Mouse (Mus musculus): ENCODE results near the gene Zcchc4. TPM values are rescaled to one million over a fixed set of nuclear protein-coding genes. Genes with fewer than 3 reads are reported as not detected.
"Not testable (repeated sequence)": the region's sequence is repeated elsewhere in the genome, so short reads cannot be mapped to it uniquely, and the experiment has no call there.

The Zcchc4 gene
- total RNA-seq (2017) = 7.8 to 21.0 TPM (median 10.4 TPM) in 3 replicates

DNA sequence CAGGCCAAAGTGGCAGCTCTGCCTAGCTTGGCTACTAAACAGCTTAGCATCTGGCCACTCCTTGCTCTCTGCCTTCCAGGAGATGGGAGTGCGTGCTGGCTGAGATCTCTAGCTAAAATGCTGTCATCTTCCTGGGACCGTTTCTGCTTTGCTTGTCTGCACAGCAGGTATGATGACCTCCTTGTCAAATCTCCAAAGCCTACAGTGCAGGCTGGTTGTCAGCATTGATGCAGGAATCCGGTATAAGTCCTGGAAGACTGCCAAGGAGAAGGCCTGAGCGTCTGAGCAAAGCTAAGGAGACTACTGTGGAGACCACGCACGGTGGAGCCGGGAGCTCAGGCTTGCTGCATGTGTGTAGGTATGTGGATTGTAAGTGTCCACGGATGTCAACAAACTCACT lies at the start of gene Zcchc4:
TSS of gene Zcchc4 (plus strand) at position 173 of the 400 bp plus-strand sequence.
- no peak for ATAC-seq (replicated peaks; ENCODE audit: insufficient number of reproducible peaks, low FRiP score, low TSS enrichment, poor library complexity, severe bottlenecking)

DNA sequence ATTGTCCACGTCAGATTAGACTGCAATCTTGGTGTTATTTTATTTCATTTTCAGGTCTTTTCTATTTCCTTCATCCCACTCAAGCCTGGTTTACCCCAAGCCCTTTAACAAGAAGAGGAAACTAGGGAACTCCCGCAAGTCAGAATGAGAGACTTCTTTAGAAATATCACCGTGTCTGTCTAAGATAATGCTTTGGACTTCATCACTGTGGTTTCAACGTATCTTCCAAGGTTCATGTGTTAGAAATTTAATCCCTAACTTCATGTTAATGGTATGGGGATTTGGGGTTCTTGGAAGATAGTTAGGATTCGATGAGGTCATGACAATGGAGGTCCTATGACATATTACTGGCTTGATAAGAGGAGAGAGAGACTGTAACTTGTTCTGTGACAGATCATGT lies 47.5 kb upstream of the Zcchc4 start:
- no peak for ATAC-seq (replicated peaks; ENCODE audit: insufficient number of reproducible peaks, low FRiP score, low TSS enrichment, poor library complexity, severe bottlenecking)

DNA sequence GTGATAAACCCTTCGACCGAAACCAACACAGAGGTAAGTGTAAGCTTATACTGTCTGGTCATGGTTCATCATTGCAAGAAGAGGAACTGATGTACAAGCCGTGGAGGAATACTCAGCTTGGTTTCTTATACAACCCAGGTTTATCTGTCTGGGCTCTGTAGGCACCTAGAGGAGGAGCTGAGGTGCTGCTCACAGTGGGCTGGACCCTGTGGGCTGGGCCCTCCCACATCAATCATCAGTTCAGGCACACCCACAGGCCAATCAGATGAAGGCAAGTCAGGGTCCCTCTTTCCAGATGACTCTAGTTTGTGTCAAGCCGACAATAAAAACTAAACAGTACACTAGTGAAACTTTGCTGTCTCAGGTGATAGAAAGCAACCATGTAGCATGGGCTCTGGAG lies 42.4 kb upstream of the Zcchc4 start:
- no peak for ATAC-seq (replicated peaks; ENCODE audit: insufficient number of reproducible peaks, low FRiP score, low TSS enrichment, poor library complexity, severe bottlenecking)

DNA sequence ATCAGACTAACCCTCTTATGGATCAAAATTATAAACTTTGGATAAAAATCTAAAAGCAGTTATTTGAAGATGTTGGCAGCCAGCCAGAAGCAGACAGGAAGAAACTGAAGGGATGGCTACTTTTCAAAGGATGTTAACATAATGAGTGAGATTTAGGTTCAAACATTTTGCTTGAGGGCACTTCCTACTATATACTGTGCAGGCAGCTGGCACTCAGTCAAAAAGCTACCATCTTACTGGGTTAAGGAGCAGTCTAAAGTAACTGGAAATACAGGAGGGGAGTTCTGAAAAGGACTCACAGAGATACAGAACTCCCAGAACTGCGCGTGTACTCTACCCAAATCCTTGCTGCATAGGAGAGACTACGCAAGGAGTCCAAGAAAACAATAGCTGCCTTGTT lies 39.2 kb upstream of the Zcchc4 start:
- no peak for ATAC-seq (replicated peaks; ENCODE audit: insufficient number of reproducible peaks, low FRiP score, low TSS enrichment, poor library complexity, severe bottlenecking)

DNA sequence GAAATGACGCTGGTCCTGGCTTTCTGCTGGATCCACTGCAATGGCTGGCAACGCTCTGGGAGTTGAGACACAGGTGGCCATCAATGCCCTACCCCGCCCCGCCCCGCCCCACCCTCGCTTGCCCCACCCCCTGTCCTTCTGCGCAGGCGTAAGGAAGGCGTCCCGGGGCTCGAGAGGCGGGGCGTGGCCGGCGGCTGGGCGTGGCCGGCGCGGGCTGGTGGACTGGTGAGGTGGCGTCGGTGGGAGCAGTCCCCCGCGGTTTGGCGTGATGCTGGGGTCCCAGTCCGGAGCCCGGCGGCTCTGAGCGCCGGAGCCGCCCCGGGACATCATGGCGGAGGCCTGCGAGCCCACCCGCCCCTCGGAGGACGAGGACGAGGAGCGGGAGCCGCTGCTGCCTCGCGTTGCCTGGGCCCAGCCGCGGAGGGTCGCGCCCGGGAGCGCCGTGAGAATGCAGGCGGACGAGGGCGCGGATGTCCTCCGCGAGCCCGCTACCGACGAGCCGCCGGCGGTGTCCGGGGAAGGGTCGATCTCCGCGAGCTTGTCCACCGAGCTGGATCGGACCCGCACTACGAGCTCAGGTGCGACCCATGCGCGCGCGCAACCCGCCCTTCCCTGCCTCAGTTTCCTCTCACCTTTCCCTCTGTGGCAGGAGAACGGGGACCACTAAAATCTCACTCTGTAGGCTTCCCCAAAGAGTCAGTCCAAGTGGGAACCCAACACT lies 33.7 kb upstream of the Zcchc4 start, which contains the start of gene Pi4k2b:
TSS of gene Pi4k2b (plus strand) at position 184 of the 721 bp plus-strand sequence.
- ATAC-seq (replicated peaks; ENCODE audit: insufficient number of reproducible peaks, low FRiP score, low TSS enrichment, poor library complexity, severe bottlenecking) = peak; percentile 36; the same call in 1 of the 2 replicates

DNA sequence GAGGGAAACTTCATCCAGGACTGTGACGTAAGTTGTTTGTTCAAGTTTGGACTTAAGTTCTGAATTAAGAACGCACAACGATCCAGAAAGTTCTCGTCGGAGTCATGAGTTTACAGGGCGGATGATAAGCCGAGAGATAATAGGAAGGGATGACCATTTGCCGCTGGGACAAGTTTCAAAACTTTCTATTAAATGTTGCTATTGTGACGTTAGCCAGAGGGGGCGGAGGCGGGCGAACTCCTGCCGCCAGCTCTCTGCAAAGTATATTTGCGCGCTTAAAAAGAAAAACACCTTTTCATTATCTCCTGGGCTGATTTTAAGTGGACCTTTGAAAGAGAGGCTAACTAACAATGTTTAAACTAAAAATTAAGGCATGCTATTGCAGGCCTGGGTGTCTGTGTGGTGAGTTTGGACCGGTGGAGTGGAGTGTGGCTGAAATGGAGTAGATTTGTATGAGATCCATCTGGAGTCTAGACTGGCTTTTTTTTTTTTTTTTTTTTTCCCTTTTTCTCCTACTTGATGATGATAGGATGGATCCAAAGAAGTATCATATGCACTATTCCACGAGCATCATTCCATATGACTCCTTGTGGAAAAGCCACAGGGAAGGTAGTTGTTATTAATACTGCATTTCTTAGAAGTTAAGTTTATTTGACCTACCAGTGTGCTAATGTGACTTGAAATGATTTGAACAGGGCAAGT lies 32.9 kb upstream of the Zcchc4 start:
- peak; percentile 62 for ATAC-seq (replicated peaks; ENCODE audit: insufficient number of reproducible peaks, low FRiP score, low TSS enrichment, poor library complexity, severe bottlenecking)

DNA sequence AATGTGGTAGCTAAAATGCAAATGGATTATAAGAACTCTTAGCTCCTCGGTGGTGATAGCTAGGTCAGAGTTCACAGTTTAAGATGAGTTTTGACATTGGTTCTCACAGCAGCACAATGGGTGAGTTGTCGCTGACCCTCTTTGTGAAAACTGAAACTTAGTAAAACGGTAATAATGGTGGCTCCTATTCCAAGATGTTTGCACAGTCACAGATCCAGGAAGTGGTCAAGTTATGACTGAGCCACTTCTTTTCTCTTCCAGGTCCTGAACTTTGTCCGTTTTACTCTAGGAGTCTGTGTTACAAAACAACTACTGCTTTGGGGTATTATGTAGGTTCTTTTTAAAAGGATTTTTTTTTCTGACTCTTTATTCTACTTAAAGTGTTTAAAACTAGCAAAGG lies 32.0 kb upstream of the Zcchc4 start:
- no peak for ATAC-seq (replicated peaks; ENCODE audit: insufficient number of reproducible peaks, low FRiP score, low TSS enrichment, poor library complexity, severe bottlenecking)

DNA sequence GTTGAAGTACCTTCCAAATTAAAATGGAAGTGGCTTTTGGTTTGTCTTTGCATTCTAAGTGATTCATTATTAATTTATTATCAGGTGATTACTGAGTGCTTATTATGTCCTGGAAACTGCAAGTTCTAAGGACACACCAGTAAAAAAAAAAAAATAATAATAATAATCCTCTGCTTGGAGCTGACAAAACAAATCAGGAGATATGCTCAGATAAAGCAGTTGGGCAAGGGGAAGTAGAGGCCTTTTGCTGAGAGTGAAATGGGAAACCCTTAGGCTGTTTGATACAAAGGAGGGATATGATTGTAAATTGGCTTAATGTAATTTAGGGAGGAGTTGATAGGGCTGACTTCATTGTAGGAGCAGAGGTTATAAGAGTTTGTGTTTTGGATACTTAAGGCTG lies 28.3 kb upstream of the Zcchc4 start:
- no peak for ATAC-seq (replicated peaks; ENCODE audit: insufficient number of reproducible peaks, low FRiP score, low TSS enrichment, poor library complexity, severe bottlenecking)

DNA sequence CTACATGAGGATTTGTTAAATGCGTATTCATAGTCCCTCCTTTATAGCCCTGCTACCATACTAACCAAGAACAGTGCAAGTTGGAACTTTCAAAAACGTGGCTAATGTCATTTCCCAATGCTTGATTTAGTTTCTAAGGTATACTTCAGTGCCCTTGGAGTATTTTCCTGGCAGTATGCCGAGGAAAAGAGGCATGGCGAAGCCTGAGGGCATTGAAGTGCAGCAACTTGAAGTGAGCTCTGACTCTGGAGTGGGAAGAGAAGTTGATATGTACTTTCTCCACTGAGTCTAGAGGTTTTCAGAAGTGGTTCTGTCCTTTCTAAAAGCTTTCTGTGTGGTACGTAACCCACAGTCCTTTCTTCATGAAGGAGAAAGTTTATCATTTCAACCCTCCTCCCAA lies 26.5 kb upstream of the Zcchc4 start:
- no peak for ATAC-seq (replicated peaks; ENCODE audit: insufficient number of reproducible peaks, low FRiP score, low TSS enrichment, poor library complexity, severe bottlenecking)

DNA sequence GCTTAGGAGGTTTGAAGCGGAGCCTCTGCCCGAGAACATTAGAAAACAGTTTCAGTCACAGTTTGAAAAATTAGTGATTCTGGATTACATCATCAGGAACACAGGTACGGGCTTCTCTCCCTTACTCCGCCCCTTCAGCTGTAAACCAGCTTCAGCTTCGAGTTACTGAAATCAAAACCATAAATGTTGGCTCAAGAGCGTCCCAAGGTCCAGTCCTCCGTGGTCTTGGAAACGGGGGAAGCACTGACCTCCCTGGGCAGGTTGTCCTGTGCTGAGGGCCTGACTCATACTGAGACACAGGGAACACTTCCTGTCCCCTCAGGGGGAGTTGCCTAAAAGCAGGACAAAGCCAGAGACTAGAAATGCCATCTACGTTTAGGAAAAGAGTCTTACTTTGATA lies 22.1 kb upstream of the Zcchc4 start:
- ATAC-seq (replicated peaks; ENCODE audit: insufficient number of reproducible peaks, low FRiP score, low TSS enrichment, poor library complexity, severe bottlenecking) = no peak

DNA sequence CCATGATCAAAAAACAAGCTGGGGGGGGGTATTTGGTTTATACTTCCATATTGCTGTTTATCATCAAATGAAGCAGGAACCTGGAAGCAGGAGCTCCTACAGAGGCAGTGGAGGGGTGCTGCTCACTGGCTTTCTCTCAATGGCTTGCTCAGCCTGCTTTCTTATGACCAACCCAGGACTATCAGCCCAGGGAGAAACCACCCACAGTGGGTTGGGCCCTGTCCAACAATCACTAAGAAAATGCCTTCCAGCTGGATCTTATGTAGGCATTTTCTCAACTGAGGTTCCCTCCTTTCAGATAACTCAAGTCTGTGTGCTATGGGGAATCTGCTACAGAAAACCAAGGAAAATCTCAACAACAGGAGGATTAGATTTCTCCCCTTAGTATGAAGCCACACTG lies 21.0 kb upstream of the Zcchc4 start:
- ATAC-seq (replicated peaks; ENCODE audit: insufficient number of reproducible peaks, low FRiP score, low TSS enrichment, poor library complexity, severe bottlenecking) = no peak

DNA sequence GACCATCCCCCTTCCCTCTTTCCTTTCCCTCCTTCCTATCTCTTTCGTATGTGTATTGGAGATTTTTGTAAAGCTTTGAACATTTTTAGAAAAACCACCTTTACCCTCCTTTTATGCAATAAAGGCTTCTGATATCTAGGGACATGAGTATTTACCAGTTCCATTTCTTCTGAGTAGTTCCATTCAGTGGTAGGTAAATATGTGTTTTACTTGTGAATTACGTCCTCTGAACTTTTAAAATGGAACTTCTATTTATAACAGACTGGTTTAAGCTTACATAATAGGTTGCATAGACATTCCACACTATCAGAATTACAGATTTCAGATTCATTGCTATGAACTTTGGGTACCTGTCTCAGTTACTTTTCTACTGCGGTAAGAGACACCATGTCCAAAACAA lies 19.9 kb upstream of the Zcchc4 start:
- ATAC-seq (replicated peaks; ENCODE audit: insufficient number of reproducible peaks, low FRiP score, low TSS enrichment, poor library complexity, severe bottlenecking) = no peak

DNA sequence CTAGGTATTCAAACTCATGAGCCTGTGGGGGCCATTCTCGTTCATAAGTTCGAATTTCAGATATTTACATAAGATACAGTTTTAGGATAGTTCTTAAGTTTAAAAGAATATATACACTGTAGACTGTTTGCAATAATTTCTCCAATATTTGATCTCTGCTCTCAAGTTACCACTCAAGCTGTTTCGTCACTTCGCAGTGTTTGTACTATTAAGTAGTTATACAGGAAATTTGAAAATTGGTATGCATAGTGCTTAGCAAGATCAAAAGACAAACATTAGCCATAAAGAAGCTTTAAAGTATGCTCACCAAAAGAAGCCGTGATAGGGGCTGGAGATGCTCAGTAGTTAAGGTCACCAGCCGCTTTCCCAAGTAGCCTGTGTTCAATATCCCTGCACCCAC lies 19.2 kb upstream of the Zcchc4 start:
- ATAC-seq (replicated peaks; ENCODE audit: insufficient number of reproducible peaks, low FRiP score, low TSS enrichment, poor library complexity, severe bottlenecking) = no peak

DNA sequence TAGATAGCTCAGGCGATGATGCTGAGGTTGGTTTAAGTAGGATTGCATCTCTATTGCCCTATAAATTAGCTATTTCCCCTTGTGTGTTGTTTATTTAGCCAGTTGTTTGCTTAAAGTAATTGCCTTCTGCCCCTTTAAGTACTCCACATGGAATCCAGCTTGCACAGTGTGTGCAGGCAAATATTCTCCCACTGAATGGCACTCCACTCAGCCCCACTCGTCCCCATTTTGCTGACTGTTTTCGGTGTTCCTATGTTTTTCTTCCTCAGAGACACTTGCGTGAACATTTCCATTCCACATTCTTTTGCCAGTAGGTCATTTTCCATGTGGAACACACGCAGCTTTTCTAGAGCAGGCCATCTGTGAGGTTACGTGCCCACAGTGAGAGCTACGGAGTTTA lies 12.6 kb upstream of the Zcchc4 start:
- ATAC-seq (replicated peaks; ENCODE audit: insufficient number of reproducible peaks, low FRiP score, low TSS enrichment, poor library complexity, severe bottlenecking) = no peak

DNA sequence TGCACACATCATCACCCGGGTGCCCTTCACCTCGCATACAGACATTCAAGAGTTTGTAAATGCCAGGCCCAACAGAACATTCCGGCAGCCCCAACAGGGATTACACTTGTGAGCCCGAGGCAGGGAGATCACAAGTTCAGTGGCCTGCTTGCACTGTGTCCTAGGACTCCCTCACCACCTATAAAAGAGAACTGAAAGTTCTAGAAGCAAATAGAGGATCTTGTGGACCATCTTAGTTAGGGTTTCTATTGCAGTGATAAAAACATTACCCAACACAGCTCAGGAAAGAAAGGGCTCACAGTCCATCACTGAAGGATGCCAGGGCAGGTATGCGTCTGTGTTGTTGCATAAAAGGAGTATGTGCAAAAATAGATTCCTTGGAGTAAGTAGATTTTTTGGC lies 942 bp upstream of the Zcchc4 start:
- no peak for ATAC-seq (replicated peaks; ENCODE audit: insufficient number of reproducible peaks, low FRiP score, low TSS enrichment, poor library complexity, severe bottlenecking)

DNA sequence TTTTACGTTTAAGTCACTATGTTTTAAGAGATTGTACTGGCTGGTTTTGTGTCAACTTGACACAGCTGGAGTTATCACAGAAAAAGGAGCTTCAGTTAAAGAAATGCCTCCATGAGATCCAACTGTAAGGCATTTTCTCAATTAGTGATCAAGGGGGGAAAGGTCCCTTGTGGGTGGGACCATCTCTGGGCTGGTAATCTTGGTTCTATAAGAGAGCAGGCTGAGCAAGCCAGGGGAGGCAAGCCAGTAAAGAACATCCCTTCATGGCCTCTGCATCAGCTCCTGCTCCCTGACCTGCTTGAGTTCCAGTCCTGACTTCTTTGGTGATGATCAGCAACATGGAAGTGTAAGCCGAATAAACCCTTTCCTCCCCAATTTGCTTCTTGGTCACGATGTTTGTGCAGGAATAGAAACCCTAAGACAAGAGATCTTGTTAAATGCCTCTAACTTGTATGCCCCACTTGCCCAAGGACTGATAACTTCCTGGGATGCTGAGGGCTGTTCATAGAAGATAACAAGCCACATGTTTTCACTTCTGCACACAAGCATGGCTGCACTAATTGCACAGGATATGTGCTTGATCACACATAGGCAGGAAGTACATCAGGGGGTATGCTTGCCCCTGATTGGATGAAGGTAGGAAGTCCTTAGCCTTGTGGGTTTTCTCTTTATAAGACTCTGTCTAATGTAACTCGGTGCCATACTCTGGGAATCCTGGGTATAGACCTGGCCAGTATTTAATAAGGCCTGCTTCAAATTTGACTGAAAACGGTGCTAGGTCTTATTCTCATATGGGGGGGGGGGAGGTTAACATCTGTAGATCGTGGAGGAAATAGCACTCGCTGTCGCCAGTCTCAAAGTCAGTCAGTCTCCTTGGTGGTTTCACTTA lies 1.5 kb downstream of the Zcchc4 start:
- not testable (repeated sequence) for ATAC-seq (replicated peaks; ENCODE audit: insufficient number of reproducible peaks, low FRiP score, low TSS enrichment, poor library complexity, severe bottlenecking)

DNA sequence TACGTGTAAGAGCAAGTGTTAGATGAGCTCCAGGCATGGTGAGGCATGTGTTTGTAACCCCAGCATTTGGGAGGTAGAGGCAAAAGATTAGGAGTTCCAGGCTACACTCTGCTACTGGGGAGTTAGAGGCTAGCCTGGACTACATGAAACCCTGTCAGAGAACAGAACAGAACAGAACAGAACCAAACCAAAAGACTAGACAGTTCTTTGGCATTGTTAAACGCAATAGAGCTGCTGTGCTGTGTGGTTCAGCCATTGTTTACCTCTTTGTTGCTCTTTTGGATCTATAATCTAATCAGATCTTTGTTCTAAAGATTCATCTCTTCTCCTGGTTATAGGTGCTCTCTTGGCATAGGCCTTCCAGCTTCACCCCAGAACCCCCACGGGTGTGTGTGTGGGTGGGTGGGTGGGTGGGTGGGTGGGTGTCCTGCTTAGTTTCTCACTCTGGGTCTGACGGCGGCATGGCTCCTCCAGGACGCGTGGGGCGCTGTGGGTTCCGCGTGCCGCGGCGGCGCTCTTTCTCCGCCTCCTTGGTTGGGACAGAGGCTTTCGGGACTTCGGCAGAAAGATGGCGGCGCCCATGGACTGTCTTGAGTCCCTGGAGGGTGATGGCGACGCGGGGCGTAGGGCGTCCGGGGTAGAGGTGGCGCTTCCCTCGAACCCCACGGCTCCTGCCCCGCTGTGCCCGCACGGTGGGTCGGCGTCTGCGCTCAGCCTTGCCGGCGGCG lies 7.5 kb downstream of the Zcchc4 start:
- ATAC-seq (replicated peaks; ENCODE audit: insufficient number of reproducible peaks, low FRiP score, low TSS enrichment, poor library complexity, severe bottlenecking) = peak; percentile 98

DNA sequence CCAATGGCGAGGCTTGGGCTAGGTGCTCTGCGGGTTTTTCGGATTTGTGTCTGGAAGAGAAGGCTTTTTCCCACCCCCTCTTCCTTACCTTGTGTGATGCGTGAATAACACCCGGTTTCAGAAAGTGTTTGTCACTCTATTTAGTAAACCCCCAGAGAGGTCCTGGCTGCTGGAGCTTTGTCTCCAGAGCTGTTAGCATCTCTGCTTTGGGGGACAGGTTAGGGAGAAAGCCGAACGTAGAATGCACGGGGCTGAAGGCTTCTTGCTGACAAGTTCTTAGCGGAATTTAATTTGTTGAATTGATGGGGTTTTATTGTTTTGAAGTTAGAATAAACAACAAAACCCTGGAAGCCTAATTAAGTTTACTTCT lies 8.0 kb downstream of the Zcchc4 start:
- no peak for ATAC-seq (replicated peaks; ENCODE audit: insufficient number of reproducible peaks, low FRiP score, low TSS enrichment, poor library complexity, severe bottlenecking)

DNA sequence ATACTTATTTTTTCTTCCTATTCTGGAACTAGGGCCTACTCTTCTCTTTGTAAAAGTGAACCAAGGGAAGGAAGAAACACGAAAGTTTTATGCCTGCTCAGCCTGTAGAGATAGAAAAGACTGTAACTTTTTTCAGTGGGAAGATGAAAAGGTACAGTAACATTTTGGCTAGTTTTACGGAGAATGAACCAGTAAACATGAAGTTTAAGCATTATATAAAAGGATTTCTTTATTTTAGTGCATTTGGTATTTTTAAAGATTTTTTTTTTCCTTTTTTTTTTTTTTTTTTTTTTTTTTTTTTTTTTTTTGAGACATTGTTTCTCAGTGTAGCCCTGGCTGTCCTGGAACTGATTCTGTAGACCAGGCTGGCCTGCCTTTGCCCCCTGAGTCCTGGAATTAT lies 8.7 kb downstream of the Zcchc4 start:
- no peak for ATAC-seq (replicated peaks; ENCODE audit: insufficient number of reproducible peaks, low FRiP score, low TSS enrichment, poor library complexity, severe bottlenecking)
